Mouse (Mus musculus): ENCODE measurements around the gene Hnrnpll. TPM values are rescaled to one million over a fixed set of nuclear protein-coding genes. Genes with fewer than 3 reads are reported as not detected.
"Not testable (repeated sequence)": the region's sequence is repeated elsewhere in the genome, so short reads cannot be mapped to it uniquely, and the experiment has no call there.

Gene Hnrnpll
- polyA plus RNA-seq, 1 experiment: 16.8 TPM

- TF ChIP-seq GATA1 (IDR thresholded peaks at IDR 0.05; ENCODE audit: borderline replicate concordance, low read length) (no peak), FLI1 (IDR thresholded peaks at IDR 0.05; ENCODE audit: low read length) (no peak)
- no peak overlapping the region for H3K4me3 ChIP-seq (replicated peaks)
- peaks cover 3% of the 10 kb centered on the region for H3K27me3 ChIP-seq (replicated peaks)
- peaks cover 15% of the 10 kb centered on the region for H3K4me1 ChIP-seq
- peaks cover 11% of the 10 kb centered on the region for H3K36me3 ChIP-seq (replicated peaks; ENCODE audit: low read length)
- H3K9me3 ChIP-seq: peaks cover 7% of the 10 kb centered on the region
Measured at GRCm38 (mm10) chr17:80022090-80022489, 40.0 kb downstream of the Hnrnpll start.

GRCm38 (mm10) chr17:80020495-80020894 is 41.6 kb downstream of the Hnrnpll start:
- no peak for TF ChIP-seq GATA1 (IDR thresholded peaks at IDR 0.05; ENCODE audit: borderline replicate concordance, low read length)
- no peak for TF ChIP-seq FLI1 (IDR thresholded peaks at IDR 0.05; ENCODE audit: low read length)

DNA sequence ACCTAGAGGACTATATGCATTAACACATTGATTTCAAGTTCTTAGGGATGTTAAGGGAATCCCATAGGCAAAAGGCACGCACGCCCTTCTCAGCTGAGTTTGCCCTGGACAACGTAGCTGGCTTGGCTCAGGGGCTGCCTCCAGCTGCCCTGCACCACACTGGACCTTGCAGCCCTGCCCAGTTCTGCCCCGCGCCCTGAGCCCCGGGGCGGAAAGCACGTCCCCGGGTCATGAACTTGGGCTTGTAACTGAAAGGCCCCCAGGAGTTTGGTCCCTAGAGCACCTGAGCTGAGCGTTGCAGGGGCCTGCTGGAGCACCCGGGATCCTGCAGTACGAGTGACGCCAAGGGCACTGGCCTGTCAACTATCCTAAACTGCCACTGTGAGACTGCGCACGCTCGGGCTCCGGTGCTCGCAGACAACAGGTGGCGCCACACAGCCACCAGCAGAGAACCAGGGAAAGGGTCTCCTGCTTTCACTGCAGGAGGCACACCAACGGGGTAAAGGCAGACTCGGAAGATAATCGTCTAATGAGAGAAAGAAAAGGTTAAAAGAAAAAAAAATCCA is 43.1 kb downstream of the Hnrnpll start:
- TF ChIP-seq FLI1 (IDR thresholded peaks at IDR 0.05; ENCODE audit: low read length): no peak
- no peak for TF ChIP-seq GATA1 (IDR thresholded peaks at IDR 0.05; ENCODE audit: borderline replicate concordance, low read length)
- Histone ChIP-seq H3K36me3 (replicated peaks; ENCODE audit: low read length) (no peaks in the 10 kb centered on the region), H3K27me3 (replicated peaks) (peaks cover 15% of the 10 kb centered on the region), H3K9me3 (peaks cover 7% of the 10 kb centered on the region), H3K4me3 (replicated peaks) (peak overlapping the region; percentile 56), H3K4me1 (peaks cover 15% of the 10 kb centered on the region)

More at GRCm38 (mm10) chr17:80020495-80020894, 41.6 kb downstream of the Hnrnpll start:
- H3K27me3 ChIP-seq (replicated peaks): peaks cover 3% of the 10 kb centered on the region
- peaks cover 15% of the 10 kb centered on the region for H3K4me1 ChIP-seq
- no peaks in the 10 kb centered on the region for H3K36me3 ChIP-seq (replicated peaks; ENCODE audit: low read length)
- H3K4me3 ChIP-seq (replicated peaks): no peak overlapping the region
- peaks cover 7% of the 10 kb centered on the region for H3K9me3 ChIP-seq

DNA sequence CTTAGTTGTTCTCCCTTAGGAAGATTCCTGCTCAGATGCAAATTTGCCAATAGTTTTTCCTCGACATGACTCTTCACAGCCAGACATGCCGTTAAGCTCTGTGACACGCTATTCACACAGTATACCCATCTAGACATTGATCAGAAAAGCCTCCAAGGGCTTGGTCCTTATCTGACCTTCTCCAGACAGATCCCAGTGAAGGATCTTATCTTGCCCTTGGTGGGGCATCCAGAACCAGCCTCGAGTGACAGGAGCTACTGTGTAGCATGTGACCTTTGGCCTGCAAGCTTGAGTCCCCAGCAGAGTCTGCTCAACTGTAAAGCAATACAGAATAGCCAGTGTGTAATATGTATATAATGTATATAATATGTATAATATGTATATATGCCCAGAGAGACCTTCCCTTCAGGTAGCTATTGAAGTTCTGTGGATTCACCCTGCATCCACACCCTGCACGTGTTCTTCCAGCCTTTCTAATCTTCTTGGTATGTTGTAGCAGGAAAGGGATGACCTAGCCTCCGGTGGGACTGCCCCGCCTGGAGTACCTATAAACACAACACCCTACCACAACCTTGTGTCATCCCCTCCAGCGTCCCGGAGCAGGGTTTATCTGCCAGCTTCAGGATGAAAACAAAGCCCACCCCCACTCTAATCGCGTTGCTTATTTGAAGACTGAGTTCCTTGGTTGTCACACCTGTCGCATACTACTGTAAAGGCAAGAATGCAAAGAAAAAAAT is 43.7 kb downstream of the Hnrnpll start:
- Histone ChIP-seq H3K4me1 (peaks cover 15% of the 10 kb centered on the region), H3K9me3 (peaks cover 2% of the 10 kb centered on the region), H3K36me3 (replicated peaks; ENCODE audit: low read length) (no peaks in the 10 kb centered on the region), H3K27me3 (replicated peaks) (peaks cover 17% of the 10 kb centered on the region), H3K4me3 (replicated peaks) (no peak overlapping the region)
- TF ChIP-seq FLI1 (IDR thresholded peaks at IDR 0.05; ENCODE audit: low read length) (no peak), GATA1 (IDR thresholded peaks at IDR 0.05; ENCODE audit: borderline replicate concordance, low read length) (no peak)

DNA sequence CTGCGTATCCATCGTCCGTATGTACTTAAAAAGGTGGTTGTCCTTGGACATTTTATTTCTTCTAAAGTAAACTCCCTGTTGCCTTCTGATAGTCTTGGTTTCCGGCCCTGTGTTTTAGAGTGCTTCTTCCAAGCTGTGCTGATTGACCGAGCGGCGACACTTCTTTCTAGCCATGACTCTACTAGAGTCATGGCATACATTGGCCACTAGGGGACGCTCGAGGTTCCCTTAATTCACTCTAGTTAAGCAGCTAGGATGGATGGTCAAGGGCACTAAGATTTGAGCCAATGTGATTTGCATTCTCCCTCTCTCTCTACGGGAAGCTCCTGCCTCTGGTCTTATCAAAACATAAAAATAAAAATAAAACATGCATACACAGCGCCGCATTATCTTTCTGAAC is 44.7 kb downstream of the Hnrnpll start:
- H3K4me3 ChIP-seq (replicated peaks): no peak overlapping the region
- no peaks in the 10 kb centered on the region for H3K9me3 ChIP-seq
- peaks cover 15% of the 10 kb centered on the region for H3K4me1 ChIP-seq
- peaks cover 21% of the 10 kb centered on the region for H3K27me3 ChIP-seq (replicated peaks)
- no peaks in the 10 kb centered on the region for H3K36me3 ChIP-seq (replicated peaks; ENCODE audit: low read length)
- no peak for TF ChIP-seq FLI1 (IDR thresholded peaks at IDR 0.05; ENCODE audit: low read length)
- TF ChIP-seq GATA1 (IDR thresholded peaks at IDR 0.05; ENCODE audit: borderline replicate concordance, low read length): no peak

DNA sequence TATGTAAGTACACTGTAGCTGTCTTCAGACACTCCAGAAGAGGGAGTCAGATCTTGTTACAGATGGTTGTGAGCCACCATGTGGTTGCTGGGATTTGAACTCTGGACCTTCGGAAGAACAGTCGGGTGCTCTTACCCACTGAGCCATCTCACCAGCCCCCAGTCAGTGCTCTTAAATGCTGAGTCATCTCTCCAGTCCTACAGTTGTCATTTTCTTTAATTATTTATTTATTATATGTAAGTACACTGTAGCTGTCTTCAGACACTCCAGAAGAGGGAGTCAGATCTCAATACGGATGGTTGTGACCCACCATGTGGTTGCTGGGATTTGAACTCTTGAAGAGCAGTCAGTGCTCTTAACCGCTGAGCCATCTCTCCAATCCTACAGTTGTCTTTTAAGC is 45.7 kb downstream of the Hnrnpll start:
- not testable (repeated sequence) for H3K4me3 ChIP-seq (replicated peaks); H3K9me3 ChIP-seq; H3K36me3 ChIP-seq (replicated peaks; ENCODE audit: low read length)
- peaks cover 26% of the 10 kb centered on the region for H3K27me3 ChIP-seq (replicated peaks)
- peaks cover 15% of the 10 kb centered on the region for H3K4me1 ChIP-seq

DNA sequence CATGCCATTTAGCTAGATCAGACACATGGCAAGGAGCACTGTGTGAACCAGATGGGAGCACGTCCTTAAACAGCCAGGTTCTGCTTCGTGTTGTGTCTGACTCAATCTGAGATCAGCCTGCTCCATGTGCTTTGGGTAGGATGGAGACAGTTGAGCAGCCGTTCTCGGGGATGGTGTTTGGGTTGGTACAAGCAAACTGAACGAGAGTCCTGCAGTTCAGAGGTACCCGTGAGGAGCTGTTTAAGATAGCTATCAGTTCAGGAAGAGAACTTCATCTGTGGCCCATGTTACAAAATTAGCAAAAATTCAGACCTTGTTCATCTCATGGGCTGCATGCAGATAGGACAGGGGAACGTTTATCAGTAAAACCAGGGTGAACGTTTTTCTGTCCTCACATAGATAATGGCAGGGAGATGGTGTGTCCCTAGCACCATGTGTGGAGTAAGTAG is 47.7 kb downstream of the Hnrnpll start:
- Histone ChIP-seq H3K27me3 (replicated peaks) (peaks cover 34% of the 10 kb centered on the region), H3K4me3 (replicated peaks) (no peak overlapping the region), H3K4me1 (peaks cover 12% of the 10 kb centered on the region), H3K36me3 (replicated peaks; ENCODE audit: low read length) (no peaks in the 10 kb centered on the region), H3K9me3 (no peaks in the 10 kb centered on the region)
- TF ChIP-seq FLI1 (IDR thresholded peaks at IDR 0.05; ENCODE audit: low read length) (no peak), GATA1 (IDR thresholded peaks at IDR 0.05; ENCODE audit: borderline replicate concordance, low read length) (no peak)

GRCm38 (mm10) chr17:80009926-80010325 is 52.2 kb downstream of the Hnrnpll start:
- H3K27me3 ChIP-seq (replicated peaks): peaks cover 39% of the 10 kb centered on the region
- H3K4me3 ChIP-seq (replicated peaks): no peak overlapping the region
- TF ChIP-seq GATA1 (IDR thresholded peaks at IDR 0.05; ENCODE audit: borderline replicate concordance, low read length) (no peak), FLI1 (IDR thresholded peaks at IDR 0.05; ENCODE audit: low read length) (no peak)
- H3K36me3 ChIP-seq (replicated peaks; ENCODE audit: low read length): no peaks in the 10 kb centered on the region
- no peaks in the 10 kb centered on the region for H3K9me3 ChIP-seq
- peaks cover 6% of the 10 kb centered on the region; the same call in 1 of the 2 replicates for H3K4me1 ChIP-seq

DNA sequence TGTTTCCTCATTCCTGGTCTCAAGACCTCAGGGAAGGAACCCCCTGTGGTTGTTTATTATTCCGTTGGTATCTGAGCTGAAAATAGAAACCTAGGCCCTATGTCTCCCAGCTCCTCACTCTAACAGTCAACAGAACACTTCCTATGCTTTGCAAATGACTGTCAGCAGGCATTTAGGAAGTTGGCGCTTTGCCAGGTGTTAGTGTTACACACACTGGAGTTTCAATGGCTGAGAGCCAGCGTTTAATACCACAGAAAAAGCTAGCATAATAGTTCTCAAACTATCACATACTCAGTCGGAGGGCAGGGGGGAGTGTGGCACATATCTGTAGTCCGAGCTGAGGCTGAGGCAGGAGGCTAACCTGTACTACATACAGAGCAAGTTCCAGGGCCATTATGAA is 53.3 kb downstream of the Hnrnpll start:
- H3K4me1 ChIP-seq: peaks cover 8% of the 10 kb centered on the region; the same call in 1 of the 2 replicates
- TF ChIP-seq FLI1 (IDR thresholded peaks at IDR 0.05; ENCODE audit: low read length): no peak
- no peak for TF ChIP-seq GATA1 (IDR thresholded peaks at IDR 0.05; ENCODE audit: borderline replicate concordance, low read length)
- H3K4me3 ChIP-seq (replicated peaks): no peak overlapping the region
- no peaks in the 10 kb centered on the region for H3K36me3 ChIP-seq (replicated peaks; ENCODE audit: low read length)
- H3K9me3 ChIP-seq: no peaks in the 10 kb centered on the region
- H3K27me3 ChIP-seq (replicated peaks): peaks cover 30% of the 10 kb centered on the region

Measured in megakaryocyte, embryonic 14.5 days (primary cell).